Mouse (Mus musculus): ENCODE data around the gene Kdm4b. TPM values are rescaled to one million over a fixed set of nuclear protein-coding genes. Genes with fewer than 3 reads are reported as not detected.

Kdm4b gene
- total RNA-seq, 1 experiment from 2014 or later = 27.2 TPM

GRCm38 (mm10) chr17:56411437-56411836 lies 85.6 kb downstream of the Kdm4b start:
- ATAC-seq (ENCODE audit: extremely low read depth, insufficient number of reproducible peaks, low FRiP score, poor library complexity, severe bottlenecking) = no peak

- no peak for ATAC-seq (ENCODE audit: extremely low read depth, insufficient number of reproducible peaks, low FRiP score, poor library complexity, severe bottlenecking)
These were observed 87.3 kb downstream of the Kdm4b start for GRCm38 (mm10) chr17:56413113-56413512.

GRCm38 (mm10) chr17:56414785-56415184 lies 88.9 kb downstream of the Kdm4b start:
- ATAC-seq (ENCODE audit: extremely low read depth, insufficient number of reproducible peaks, low FRiP score, poor library complexity, severe bottlenecking) = no peak

GRCm38 (mm10) chr17:56418304-56418703 lies 92.4 kb downstream of the Kdm4b start:
- no peak for ATAC-seq (ENCODE audit: extremely low read depth, insufficient number of reproducible peaks, low FRiP score, poor library complexity, severe bottlenecking)

GRCm38 (mm10) chr17:56420022-56420421 lies 94.2 kb downstream of the Kdm4b start:
- no peak for ATAC-seq (ENCODE audit: extremely low read depth, insufficient number of reproducible peaks, low FRiP score, poor library complexity, severe bottlenecking)

- ATAC-seq (ENCODE audit: extremely low read depth, insufficient number of reproducible peaks, low FRiP score, poor library complexity, severe bottlenecking) = no peak
These were observed 99.1 kb downstream of the Kdm4b start for GRCm38 (mm10) chr17:56424726-56425583.

GRCm38 (mm10) chr17:56425584-56425914 lies 99.7 kb downstream of the Kdm4b start:
- ATAC-seq (ENCODE audit: extremely low read depth, insufficient number of reproducible peaks, low FRiP score, poor library complexity, severe bottlenecking) = peak; percentile 62

- ATAC-seq (ENCODE audit: extremely low read depth, insufficient number of reproducible peaks, low FRiP score, poor library complexity, severe bottlenecking) = no peak
These were observed 100.1 kb downstream of the Kdm4b start for GRCm38 (mm10) chr17:56425941-56426340.

- no peak for ATAC-seq (ENCODE audit: extremely low read depth, insufficient number of reproducible peaks, low FRiP score, poor library complexity, severe bottlenecking)
These were observed 102.0 kb downstream of the Kdm4b start for GRCm38 (mm10) chr17:56427857-56428256.

GRCm38 (mm10) chr17:56431582-56431981 lies 105.7 kb downstream of the Kdm4b start:
- ATAC-seq (ENCODE audit: extremely low read depth, insufficient number of reproducible peaks, low FRiP score, poor library complexity, severe bottlenecking) = no peak

GRCm38 (mm10) chr17:56439731-56440460 lies 114.0 kb downstream of the Kdm4b start:
- ATAC-seq (ENCODE audit: extremely low read depth, insufficient number of reproducible peaks, low FRiP score, poor library complexity, severe bottlenecking) = no peak

- no peak for ATAC-seq (ENCODE audit: extremely low read depth, insufficient number of reproducible peaks, low FRiP score, poor library complexity, severe bottlenecking)
These were observed 116.5 kb downstream of the Kdm4b start for GRCm38 (mm10) chr17:56442316-56442715.

GRCm38 (mm10) chr17:56443341-56443795 lies 117.5 kb downstream of the Kdm4b start:
- ATAC-seq (ENCODE audit: extremely low read depth, insufficient number of reproducible peaks, low FRiP score, poor library complexity, severe bottlenecking) = peak; percentile 73

GRCm38 (mm10) chr17:56444771-56445170 lies 118.9 kb downstream of the Kdm4b start:
- no peak for ATAC-seq (ENCODE audit: extremely low read depth, insufficient number of reproducible peaks, low FRiP score, poor library complexity, severe bottlenecking)

- peak; percentile 35 for ATAC-seq (ENCODE audit: extremely low read depth, insufficient number of reproducible peaks, low FRiP score, poor library complexity, severe bottlenecking)
These were observed 119.5 kb downstream of the Kdm4b start for GRCm38 (mm10) chr17:56445397-56445796.

- no peak for ATAC-seq (ENCODE audit: extremely low read depth, insufficient number of reproducible peaks, low FRiP score, poor library complexity, severe bottlenecking)
These were observed 121.9 kb downstream of the Kdm4b start for GRCm38 (mm10) chr17:56447716-56448115.

Measured in neutrophil, adult 5-6 weeks (primary cell).